Mouse (Mus musculus) heart, embryonic 10.5 days (tissue): ENCODE measurements around the gene Mettl2. TPM values are rescaled to one million over a fixed set of nuclear protein-coding genes. Genes with fewer than 3 reads are reported as not detected.
"Not testable (repeated sequence)": the region's sequence is repeated elsewhere in the genome, so short reads cannot be mapped to it uniquely, and the experiment has no call there.

Experiments
- DNase-seq: peaks from one replicate; pipeline ENCODE4 v3.0.0-alpha.2; 2017; ENCODE audit warnings: low spot score
- H3K27ac ChIP-seq: fragments of 300-500 bp; sonication (generic); 2 replicates; pipeline ENCODE4 v1.5.1; 2016; ENCODE audit warnings: mild to moderate bottlenecking
- H3K27me3 ChIP-seq: fragments of 300-500 bp; sonication (generic); 2 replicates; pipeline ENCODE4 v1.6.1; 2016; ENCODE audit warnings: mild to moderate bottlenecking; ENCODE audit not compliant: poor library complexity, insufficient read depth, severe bottlenecking
- H3K36me3 ChIP-seq: fragments of 300-500 bp; sonication (generic); 2 replicates; pipeline ENCODE4 v1.6.1; 2016; ENCODE audit warnings: mild to moderate bottlenecking, moderate library complexity
- H3K4me1 ChIP-seq: fragments of 300-500 bp; sonication (generic); 2 replicates; pipeline ENCODE4 v1.6.1; 2016; ENCODE audit warnings: mild to moderate bottlenecking
- H3K4me3 ChIP-seq: fragments of 300-500 bp; sonication (generic); 2 replicates; pipeline ENCODE4 v1.5.1; 2016; ENCODE audit warnings: mild to moderate bottlenecking, moderate library complexity
- H3K9me3 ChIP-seq: fragments of 300-500 bp; sonication (generic); 2 replicates; pipeline ENCODE4 v1.6.1; 2016; ENCODE audit warnings: mild to moderate bottlenecking, moderate library complexity
- WGBS: fragments of 180-500 bp; shearing (Covaris S2); methylation state at CpG from one replicate; pipeline ENCODE4 v1.1.7; 2016; 5-methylcytosine and 5-hydroxymethylcytosine counted together
- polyA plus RNA-seq: library from polyadenylated mRNA; unstranded; fragments of >200 nt; fragmentation: Nextera tagmentation; extraction: Ambion mirVana; gene quantifications from 2 replicates; pipeline ENCODE4 v1.2.1, GENCODE M21; 2016

Mettl2 gene
- 30.8 and 42.5 TPM in 2 replicates for polyA plus RNA-seq

DNA sequence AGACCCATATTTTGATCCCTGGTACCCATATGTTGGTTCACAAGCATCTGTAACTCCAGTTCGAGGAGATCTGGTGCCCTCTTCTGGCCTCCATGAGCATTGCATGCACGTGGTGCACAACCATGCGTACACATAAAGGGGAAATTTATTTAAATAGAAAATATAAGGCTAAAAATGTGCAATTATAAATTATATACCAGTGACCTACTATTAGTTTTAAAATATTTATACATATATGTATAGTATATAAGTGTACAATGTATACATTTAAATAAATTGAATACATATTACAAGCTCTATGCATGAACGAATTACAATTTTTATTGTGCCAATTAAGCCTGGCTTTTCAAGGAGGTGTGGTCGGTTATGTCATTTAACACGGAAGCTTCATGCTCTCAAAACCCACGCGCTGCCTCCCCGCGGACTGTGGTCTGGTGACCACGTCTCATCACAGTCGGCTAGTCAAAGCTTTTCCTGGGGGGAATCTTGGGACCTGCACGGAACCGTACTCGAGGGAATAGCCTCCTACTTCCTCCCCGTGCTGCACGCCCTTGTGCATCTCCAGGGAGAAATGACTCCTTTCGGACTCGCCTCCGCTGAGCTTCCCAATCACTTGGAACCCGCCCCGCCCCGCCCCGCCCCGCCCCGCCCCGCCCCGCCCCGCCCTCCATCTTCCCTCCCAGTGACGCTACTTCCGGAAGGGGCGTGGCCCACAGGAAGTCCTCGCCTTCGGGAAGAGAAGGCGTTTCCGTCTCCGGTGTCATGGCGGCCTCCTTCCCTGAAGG is at the start of gene Mettl2:
Gene Mettl2, plus strand, starts transcription at position 691 of the 785 bp plus-strand sequence.
- peak; percentile 91 for DNase-seq
- 2% methylated on average over 29 of the region's 38 CpGs for WGBS
- Histone ChIP-seq H3K27me3 (no peaks in the 10 kb centered on the region), H3K4me3 (peak within 1 kb of the TSS; percentile 89), H3K9me3 (no peaks in the 10 kb centered on the region), H3K36me3 (peaks cover 23% of the 10 kb centered on the region), H3K4me1 (peaks cover 10% of the 10 kb centered on the region), H3K27ac (peak within 1 kb of the TSS; percentile 87)

DNA sequence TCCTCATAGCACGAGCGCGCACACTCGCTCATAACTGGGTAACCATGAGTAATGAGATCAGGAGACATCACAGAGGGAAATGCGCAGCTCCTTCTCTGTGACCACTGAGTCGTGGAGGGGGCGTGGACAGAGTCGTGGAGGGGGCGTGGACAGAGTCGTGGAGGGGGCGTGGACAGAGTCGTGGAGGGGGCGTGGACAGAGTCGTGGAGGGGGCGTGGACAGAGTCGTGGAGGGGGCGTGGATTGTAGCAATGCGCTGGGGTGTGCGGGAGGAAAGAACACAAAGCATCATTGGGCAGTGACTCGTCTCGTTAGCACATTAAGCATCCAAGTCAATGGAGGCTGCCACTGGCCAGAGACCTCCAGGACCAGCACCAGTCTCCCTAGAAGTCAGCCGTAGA is 13.8 kb upstream of the Mettl2 start:
- H3K4me3 ChIP-seq, DNase-seq, H3K36me3 ChIP-seq, H3K27ac ChIP-seq, H3K4me1 ChIP-seq, H3K27me3 ChIP-seq, H3K9me3 ChIP-seq: not testable (repeated sequence)
- 67% methylated on average over 22 of the region's 22 CpGs for WGBS

DNA sequence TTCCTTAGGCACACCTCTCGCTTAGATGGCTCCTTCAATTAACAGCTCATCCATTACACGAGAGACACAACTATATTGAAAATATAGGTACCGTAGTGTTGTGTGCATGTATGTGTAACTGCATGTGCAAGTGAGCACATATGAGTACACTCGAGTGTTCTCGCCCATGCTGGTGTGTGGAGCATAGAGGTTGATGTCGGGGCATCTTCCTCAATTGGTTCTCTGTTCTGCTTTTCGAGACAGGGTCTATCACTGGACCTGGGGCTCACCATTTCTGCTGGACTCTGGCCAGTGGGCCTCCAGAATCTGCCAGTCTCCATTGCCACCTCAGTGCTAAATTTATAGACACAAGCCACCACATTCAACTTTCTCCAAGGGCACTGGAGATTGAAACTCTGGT is 8.4 kb upstream of the Mettl2 start:
- no peaks in the 10 kb centered on the region for H3K27me3 ChIP-seq
- H3K27ac ChIP-seq: no peak overlapping the region
- H3K36me3 ChIP-seq: no peaks in the 10 kb centered on the region
- no peak overlapping the region for H3K4me3 ChIP-seq
- no peaks in the 10 kb centered on the region for H3K9me3 ChIP-seq
- H3K4me1 ChIP-seq: no peaks in the 10 kb centered on the region
- WGBS: 81% methylated on average over 7 of the region's 7 CpGs
- no peak for DNase-seq

DNA sequence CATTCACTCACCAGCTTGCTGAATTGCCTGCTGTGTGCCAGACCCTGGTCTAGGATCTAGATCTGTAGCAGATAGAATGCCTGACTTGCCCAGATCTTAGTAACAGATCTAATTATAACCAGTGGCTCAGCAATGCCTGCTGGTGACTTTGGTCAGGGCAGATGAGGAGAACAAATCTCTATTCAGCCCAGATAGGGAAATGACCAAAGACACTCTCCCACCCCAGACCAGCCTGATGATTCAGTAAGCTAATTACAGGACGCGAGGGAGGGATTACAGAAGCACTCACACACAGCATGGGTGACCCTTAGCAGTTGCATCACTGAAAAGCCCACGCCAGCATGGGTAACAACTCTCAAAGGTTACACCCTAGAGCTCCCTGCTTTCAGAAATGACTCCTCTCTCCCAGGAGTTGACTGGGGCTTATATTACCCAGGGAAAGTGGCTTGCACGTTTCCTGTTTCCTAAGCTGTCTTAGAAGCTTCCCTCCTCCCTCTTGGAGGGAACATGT is 5.6 kb upstream of the Mettl2 start:
- no peaks in the 10 kb centered on the region for H3K4me1 ChIP-seq
- H3K27me3 ChIP-seq: no peaks in the 10 kb centered on the region
- DNase-seq: no peak
- no peak overlapping the region for H3K4me3 ChIP-seq
- H3K27ac ChIP-seq: no peak overlapping the region
- 29% methylated on average over 4 of the region's 4 CpGs for WGBS
- no peaks in the 10 kb centered on the region for H3K9me3 ChIP-seq
- H3K36me3 ChIP-seq: no peaks in the 10 kb centered on the region

DNA sequence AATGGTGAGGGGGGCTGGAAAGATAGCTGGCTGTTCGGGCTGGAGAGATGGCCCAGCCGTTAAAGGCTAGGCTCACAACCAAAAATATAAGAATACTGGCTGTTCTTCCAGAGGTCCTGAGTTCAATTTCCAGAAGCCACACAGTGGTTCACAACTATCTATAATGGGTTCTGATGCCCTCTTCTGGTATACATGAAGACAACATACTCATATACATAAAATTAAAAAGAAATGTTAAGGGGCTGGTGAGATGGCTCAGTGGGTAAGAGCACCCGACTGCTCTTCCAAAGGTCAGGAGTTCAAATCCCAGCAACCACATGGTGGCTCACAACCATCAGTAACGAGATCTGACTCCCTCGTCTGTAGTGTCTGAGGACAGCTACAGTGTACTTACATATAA is 4.4 kb upstream of the Mettl2 start:
- not testable (repeated sequence) for H3K27ac ChIP-seq, DNase-seq
- WGBS: 73% methylated on average over 5 of the region's 5 CpGs

DNA sequence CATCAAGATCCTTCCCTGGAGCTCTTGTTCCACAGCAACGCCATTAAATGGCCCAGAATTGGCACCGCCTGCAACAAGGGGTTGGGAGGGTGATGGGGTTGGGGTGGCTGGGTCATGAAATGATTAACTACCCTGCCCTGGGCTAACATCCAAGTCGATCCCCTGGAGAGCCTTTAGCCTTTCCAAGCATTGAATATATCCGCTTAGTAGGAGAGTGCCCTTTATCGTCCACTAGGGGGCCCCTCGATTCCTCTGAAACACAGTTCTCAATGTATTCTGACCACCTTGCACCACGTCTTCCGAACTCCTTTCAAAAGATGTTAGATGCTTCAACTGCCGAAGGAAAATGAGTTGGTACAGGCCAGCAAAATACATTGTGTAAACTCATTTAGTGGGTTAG is 2.2 kb upstream of the Mettl2 start:
- WGBS: 13% methylated on average over 9 of the region's 9 CpGs
- Histone ChIP-seq H3K9me3 (no peaks in the 10 kb centered on the region), H3K4me1 (peaks cover 10% of the 10 kb centered on the region), H3K36me3 (peaks cover 4% of the 10 kb centered on the region; the same call in 1 of the 2 replicates), H3K27me3 (no peaks in the 10 kb centered on the region), H3K27ac (no peak overlapping the region), H3K4me3 (no peak overlapping the region)
- DNase-seq: no peak

More for the DNA sequence above, 4.4 kb upstream of the Mettl2 start:
- H3K4me1 ChIP-seq, H3K27me3 ChIP-seq, H3K36me3 ChIP-seq, H3K4me3 ChIP-seq, H3K9me3 ChIP-seq: not testable (repeated sequence)

DNA sequence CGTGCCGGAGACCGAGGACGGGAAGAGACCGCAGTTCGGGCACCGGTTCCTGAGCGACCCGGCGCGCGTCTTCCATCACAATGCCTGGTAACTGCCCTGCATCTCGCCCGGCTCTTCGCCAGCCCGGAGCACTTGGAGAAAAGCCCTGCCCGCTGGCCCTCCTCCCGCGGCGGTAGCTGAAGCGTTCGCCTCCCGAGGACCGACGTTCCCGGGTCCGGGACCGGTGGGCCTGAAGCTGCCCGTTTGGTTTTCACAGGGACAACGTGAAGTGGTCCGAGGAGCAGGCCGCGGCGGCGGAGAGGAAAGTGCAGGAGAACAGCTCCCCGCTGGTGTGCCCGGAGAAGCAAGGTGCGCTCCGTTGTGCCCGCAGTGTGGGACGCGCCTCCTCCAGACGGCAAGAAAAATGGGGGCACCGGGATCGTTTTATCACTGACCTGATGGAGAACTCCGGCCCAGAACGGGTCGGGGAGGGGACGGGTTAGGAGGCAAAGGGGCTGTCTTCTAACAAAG is 350 bp downstream of the Mettl2 start:
- WGBS: under 1% methylated on average over 49 of the region's 49 CpGs
- H3K27ac ChIP-seq: peak overlapping the region; percentile 87
- DNase-seq: no peak

DNA sequence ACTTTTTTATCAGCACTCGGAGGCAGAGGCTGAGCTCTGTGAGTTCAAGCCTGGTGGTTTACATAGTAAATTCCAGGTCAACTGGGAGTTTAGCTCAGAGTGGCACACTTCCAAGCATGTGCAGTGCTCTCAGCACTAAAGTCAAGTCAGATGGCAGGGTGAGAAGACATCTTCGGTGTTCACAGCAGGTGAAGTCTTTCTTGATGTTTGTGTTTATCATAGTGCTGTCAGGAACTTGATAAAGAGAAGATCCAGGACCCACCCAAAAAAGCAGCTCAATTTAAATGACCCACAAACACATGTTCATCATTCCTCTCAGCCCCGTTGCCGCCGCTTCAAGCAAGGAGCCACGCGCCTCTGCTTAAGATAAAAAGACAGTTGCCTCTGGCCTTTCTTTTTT is 9.5 kb downstream of the Mettl2 start:
- H3K4me3 ChIP-seq: no peak overlapping the region
- DNase-seq: no peak
- WGBS: 90% methylated on average over 7 of the region's 7 CpGs
- H3K27me3 ChIP-seq: no peaks in the 10 kb centered on the region
- no peak overlapping the region for H3K27ac ChIP-seq
- no peaks in the 10 kb centered on the region for H3K4me1 ChIP-seq
- no peaks in the 10 kb centered on the region for H3K9me3 ChIP-seq
- H3K36me3 ChIP-seq: peaks cover 98% of the 10 kb centered on the region

More for the DNA sequence above, 350 bp downstream of the Mettl2 start:
- Histone ChIP-seq H3K9me3 (no peaks in the 10 kb centered on the region), H3K4me3 (peak overlapping the region; percentile 89), H3K27me3 (no peaks in the 10 kb centered on the region), H3K36me3 (peaks cover 29% of the 10 kb centered on the region), H3K4me1 (peaks cover 10% of the 10 kb centered on the region)

DNA sequence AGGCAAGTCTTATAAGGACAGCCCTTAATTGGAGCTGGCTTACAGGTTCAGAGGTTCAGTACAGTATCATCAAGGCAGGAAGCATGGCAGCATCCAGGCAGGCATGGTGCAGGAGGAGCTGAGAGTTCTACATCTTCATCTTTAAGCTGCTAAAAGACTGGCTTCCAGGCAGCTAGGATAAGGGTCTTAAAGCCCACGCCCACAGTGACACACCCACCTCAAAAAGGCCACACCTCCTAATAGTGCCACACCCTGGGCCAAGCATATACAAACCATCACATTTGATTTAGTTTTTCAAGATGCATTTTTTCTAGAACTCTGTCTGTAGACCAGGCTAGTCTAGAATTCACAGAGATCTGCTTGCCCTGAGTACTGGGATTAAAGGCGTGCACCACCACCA is 11.0 kb downstream of the Mettl2 start:
- not testable (repeated sequence) for H3K27me3 ChIP-seq, H3K4me1 ChIP-seq, H3K4me3 ChIP-seq, H3K9me3 ChIP-seq, DNase-seq, H3K27ac ChIP-seq
- 88% methylated on average over 2 of the region's 2 CpGs for WGBS
- H3K36me3 ChIP-seq: peaks cover 90% of the 10 kb centered on the region

DNA sequence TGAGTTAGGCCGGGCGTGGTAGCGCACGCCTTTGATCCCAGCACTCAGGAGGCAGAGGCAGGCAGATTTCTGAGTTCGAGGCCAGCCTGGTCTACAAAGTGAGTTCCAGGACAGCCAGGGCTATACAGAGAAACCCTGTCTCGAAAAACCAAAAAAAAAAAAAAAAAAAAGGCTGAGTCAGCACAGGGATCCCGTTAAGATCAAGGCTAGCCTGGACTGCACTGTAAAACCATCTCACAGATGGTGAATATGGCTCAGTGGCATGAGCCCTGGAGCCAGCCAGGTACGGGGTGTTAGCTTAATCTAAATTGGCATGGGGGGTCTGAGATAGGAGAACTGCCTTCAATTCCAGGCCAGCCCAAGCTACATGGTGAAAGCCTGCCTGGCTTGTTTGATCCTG is 14.3 kb downstream of the Mettl2 start:
- not testable (repeated sequence) for H3K4me1 ChIP-seq

DNA sequence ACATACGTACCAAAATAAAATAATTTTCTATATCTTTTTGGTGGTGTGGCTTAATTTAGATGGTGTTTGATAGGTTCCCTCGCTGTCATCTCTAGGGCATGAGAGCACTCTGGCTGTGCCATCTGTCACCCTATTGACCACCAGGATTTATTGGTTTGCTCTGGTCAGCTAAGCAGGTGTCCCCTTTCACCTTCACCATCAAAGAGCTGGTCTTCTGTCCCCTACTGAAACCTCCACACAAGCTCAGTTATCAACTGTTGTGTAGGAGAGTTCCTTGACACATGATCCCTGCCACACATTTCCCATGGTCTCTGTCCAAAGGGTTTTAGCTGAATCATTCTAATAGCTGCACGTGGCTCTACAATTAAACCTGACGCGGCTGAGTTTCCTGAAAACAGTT is 14.9 kb downstream of the Mettl2 start:
- no peak overlapping the region for H3K4me3 ChIP-seq
- DNase-seq: no peak
- WGBS: 91% methylated on average over 5 of the region's 5 CpGs
- H3K27ac ChIP-seq: no peak overlapping the region
- 0 out of 2 replicates have a peak, but pooled peaks cover 6% of the 10 kb centered on the region for H3K27me3 ChIP-seq
- no peaks in the 10 kb centered on the region for H3K9me3 ChIP-seq
- H3K4me1 ChIP-seq: no peaks in the 10 kb centered on the region
- H3K36me3 ChIP-seq: peaks cover 51% of the 10 kb centered on the region

More for the DNA sequence above, 14.3 kb downstream of the Mettl2 start:
- H3K36me3 ChIP-seq: peaks cover 57% of the 10 kb centered on the region
- not testable (repeated sequence) for H3K4me3 ChIP-seq, H3K9me3 ChIP-seq, DNase-seq, H3K27me3 ChIP-seq, H3K27ac ChIP-seq
- 88% methylated on average over 8 of the region's 8 CpGs for WGBS

DNA sequence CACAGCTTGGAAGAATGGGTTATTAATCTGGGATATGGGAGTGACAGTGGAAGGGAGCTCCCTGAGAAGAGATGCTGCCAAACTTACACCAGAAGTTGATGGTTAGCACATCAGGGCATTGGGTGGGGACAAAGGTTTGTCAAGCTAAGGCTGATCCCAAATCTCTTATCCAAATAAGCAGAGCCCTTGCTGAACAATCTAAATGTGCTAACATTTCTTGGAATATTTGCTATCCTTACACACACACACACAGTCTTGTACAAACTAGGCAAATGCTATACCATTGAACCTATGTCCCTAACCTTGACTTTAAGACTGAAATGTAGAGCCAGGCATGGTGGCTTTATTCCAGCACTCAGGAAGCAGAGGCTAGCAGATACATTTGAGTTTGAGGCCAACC is 17.3 kb downstream of the Mettl2 start:
- DNase-seq: no peak
- H3K27ac ChIP-seq: no peak overlapping the region
- H3K27me3 ChIP-seq: 0 out of 2 replicates have a peak, but pooled peaks cover 8% of the 10 kb centered on the region
- H3K4me1 ChIP-seq: no peaks in the 10 kb centered on the region
- H3K9me3 ChIP-seq: no peaks in the 10 kb centered on the region
- H3K4me3 ChIP-seq: no peak overlapping the region
- peaks cover 27% of the 10 kb centered on the region for H3K36me3 ChIP-seq

DNA sequence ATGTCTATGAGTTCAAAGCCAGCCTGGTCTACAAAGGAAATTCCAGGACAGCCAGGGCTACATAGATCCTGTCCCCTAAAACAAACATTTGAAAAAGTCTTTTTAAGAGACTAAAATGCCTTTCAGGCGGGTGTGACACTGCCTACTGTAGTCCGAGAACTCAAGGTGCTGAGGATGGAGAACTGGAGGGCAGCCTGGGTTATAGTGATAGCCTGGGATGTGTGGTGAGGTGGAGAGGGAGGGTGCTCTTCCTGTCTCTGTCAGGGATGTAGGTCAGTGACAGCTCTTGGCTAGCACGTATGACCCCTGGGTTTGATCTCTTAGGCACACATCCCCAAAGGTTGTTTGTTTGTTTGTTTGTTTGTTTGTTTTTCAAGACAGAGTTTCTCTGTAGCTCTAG is 17.9 kb downstream of the Mettl2 start:
- DNase-seq: no peak
- no peaks in the 10 kb centered on the region for H3K9me3 ChIP-seq
- H3K27ac ChIP-seq: no peak overlapping the region
- H3K4me3 ChIP-seq: no peak overlapping the region
- no peaks in the 10 kb centered on the region for H3K4me1 ChIP-seq
- H3K36me3 ChIP-seq: peaks cover 21% of the 10 kb centered on the region
- WGBS: 65% methylated on average over 3 of the region's 3 CpGs
- H3K27me3 ChIP-seq: 0 out of 2 replicates have a peak, but pooled peaks cover 8% of the 10 kb centered on the region
